Mouse (Mus musculus): Measurements from ENCODE around the gene Pemt. TPM values are rescaled to one million over a fixed set of nuclear protein-coding genes. Genes with fewer than 3 reads are reported as not detected.

Pemt gene
- total RNA-seq, 2 experiments from 2014 or later, result 2.5 to 4.0 TPM

DNA sequence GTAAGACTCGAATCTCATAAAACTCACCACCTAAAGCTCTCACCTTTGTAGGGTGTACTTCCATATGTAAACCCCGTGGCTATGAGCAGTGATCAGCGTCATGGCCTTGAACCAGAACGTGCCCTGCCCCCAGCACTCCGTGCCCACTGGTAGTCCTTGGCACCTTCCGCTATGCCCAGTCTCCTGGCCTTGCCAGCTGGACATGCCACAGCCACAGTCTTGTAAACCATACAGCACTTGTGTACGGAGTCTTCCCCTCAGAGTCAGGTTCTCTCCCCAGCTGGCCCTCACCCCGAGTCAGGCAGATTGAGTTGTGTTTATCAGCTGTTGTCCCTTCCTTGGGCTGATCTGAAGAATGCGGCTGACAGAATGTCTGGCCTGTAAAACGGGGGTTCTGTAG is 12.2 kb upstream of the Pemt start:
- no peak for DNase-seq
- intact Hi-C loops (cut with DNase I), result no loop called here

- no peak for DNase-seq
- intact Hi-C loops (cut with DNase I), result no loop called here
Observed at GRCm38 (mm10) chr11:60057987-60058386, 11.7 kb upstream of the Pemt start.

DNA sequence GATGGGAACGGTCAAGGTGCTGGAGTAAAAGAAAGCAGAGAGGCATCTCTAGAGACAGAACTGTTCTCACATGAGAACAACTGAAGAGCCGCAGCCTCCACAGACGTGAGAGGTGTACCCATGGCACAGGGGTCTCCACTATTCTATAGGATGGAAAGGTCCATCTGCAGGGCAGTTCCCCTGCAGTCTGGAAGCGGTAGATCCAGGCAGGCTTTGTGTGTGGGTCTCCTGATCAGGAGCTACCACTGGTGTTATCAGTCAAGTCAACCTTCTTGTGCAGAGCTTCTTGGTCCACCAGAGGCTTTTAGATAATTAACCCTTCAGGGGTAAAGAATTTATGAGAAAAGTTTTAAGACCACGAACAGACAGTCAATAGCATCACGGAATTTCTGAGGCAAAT is 10.2 kb upstream of the Pemt start:
- intact Hi-C loops (cut with DNase I), result no loop called here

GRCm38 (mm10) chr11:60048841-60049240 is 2.6 kb upstream of the Pemt start:
- DNase-seq, result no peak
- intact Hi-C loops (cut with DNase I), result no loop called here

More for the DNA sequence above, 10.2 kb upstream of the Pemt start:
- DNase-seq, result no peak

- intact Hi-C loops (cut with DNase I), result no loop called here
Observed at GRCm38 (mm10) chr11:60045676-60046057, 622 bp downstream of the Pemt start.

DNA sequence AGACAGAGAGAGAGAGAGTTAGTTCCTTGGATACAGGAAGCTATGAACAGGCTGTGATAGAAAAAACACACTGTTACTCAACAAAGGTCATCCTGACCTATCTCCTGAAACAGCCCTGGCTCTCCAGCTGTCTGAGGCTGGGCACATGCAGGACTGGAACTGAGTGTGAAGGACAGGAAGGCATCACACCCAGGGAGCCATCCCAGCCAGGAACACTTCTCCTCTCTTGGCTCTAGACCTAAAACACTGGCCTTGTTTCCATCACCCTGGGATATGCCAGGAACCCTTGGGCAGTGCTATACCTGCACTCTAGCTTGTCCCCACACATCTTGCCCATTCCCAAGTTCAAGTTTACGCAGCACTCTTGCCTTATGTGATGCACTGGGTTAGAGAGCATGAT is 1.5 kb downstream of the Pemt start:
- DNase-seq, result no peak
- intact Hi-C loops (cut with DNase I), result no loop called here

More at GRCm38 (mm10) chr11:60045676-60046057, 622 bp downstream of the Pemt start:
- DNase-seq, result no peak

- no peak for DNase-seq
- intact Hi-C loops (cut with DNase I), result no loop called here
Observed at GRCm38 (mm10) chr11:60042277-60042676, 4.0 kb downstream of the Pemt start.

DNA sequence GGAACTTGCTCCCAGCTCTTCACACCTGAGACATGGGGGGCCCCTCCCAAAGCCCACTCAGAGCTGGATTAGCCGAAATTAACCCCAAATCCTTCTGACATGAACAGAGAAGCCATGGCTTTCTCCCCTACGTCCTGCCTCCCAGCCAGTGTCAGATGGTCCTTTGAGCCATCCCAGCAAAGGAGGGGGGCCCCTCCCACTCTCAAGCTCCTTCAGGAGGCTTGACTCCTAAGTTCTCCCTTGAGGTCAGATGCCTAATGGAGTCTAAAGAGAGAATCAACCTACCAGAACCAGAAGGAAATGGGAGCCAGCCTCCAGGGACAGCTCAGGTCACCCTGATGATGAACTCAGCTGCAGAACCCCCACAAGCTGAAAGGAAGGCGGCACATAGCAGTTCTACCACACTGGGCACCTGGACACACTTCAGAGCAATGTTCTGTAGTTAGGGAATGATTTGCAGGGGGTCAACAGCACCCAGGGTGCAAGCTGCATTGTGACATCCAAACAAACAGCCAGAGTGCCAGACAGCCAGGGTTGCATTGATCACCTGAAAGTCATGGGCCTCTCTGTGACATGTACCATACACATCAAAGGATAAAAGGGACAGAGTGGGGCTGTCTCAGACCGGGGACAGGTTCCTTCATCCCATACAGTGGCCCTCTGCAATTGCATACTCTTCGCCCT is 9.6 kb downstream of the Pemt start:
- intact Hi-C loops (cut with DNase I), result no loop called here
- no peak for DNase-seq

DNA sequence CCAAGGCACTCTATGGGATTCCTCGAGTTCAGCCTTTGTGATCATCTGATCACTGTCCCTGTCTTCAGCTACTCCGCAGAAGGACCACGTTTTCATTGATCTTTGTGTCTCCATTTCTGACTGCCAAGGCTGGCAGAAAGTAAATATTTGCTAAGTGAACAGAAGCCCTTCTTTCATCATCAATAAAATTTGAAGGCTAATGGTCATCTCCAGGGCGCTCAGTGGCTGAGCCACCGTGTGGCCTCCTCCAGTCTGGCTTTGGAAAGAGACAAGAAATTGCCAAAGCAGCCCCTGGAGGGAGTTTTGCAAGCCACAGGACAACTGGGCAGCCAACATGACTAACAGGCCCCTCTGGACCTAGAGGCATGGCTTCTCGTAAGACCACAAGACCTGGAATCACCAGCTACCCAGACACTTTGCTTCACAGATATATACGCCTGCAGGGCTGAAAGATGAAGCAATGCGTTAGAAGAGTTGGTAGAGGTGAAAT is 11.3 kb downstream of the Pemt start:
- no peak for DNase-seq
- intact Hi-C loops (cut with DNase I), result no loop called here

DNA sequence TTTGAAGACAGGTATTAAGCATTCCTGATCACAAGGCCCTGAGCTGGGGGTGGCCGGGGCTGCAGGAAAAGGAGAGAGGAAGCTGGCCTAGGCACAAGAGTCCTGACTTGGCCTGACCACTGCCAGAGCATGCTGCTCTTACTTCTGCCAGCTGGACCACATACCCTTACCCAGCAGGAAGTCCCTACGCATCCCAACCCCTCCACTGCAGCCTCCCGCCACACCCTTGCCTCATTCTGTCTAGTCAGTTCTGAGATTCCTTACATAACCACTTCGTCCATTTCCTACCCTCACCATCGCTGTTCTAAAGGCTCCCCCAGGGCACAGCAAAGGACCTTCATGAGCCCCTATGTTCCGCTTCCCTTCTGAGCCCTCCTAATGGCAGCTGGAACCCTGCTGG is 12.0 kb downstream of the Pemt start:
- intact Hi-C loops (cut with DNase I), result no loop called here
- DNase-seq, result no peak

DNA sequence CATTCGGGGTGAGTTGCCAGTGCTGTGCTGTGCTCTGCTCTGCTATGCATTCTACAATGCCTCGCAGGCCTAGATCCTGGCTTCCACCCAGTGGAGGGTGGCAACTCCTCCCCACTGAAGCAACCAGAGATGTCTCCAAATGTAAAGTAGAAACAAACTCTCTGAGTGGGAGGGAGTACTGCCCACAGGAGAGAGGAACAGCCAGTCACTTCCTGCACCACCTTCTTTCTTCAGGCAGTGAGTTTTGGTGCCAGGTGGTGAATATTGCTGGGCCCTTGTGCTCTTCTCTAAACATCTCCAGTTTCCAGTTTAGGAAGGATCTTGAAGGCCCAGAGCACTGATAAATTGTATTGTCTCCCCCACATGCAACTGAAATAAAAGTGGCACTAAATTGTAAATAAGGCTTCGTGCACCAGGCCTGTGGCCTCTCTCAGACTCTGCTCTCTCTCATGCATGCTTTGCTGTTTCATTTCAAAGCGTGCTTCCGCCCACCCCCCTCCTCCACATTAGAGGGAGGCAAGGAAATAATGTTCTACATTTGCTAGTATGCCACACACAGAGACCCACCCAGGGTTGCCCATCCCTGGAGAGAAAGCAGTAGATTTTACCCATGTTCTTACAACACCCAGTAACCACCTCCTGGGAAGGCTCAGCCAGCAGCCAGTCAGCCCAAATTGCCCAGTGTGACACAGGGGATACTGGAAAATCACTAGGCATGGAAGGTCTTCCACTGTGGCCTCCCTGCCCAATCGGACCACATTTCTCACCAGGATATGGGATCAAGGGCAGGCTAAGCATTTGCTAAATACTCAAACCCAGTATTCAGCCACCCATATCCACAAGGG is 13.5 kb downstream of the Pemt start:
- intact Hi-C loops (cut with DNase I), result no loop called here
- DNase-seq, result no peak

DNA sequence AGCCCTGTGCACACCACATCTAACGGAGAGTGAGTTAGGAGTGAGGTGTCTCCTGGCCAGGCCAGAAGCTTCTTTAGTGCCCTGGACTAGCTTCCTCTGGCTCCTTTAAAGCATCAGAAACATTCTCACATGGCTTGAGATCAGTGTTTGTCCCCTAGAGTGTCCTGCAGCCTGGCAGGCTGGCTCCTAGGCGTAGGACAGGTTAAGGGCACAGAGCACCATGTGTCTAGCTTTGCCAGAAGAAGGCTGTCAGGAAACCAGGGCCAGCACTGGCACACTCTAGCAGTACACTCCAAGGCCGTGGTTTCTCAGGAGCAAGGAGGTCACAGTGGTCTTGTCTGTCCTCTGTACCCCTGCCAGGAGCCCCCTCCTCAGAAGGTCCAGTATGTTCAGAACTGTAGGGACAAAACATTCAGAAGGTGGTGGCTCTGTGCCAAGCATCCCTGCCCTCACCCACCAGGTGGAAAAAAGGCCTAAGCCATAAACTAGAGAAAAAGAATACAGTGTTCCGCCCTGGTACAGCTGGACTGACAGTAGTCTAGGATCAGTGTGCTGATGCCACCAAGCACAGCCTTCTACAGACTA is 15.4 kb downstream of the Pemt start:
- no peak for DNase-seq
- intact Hi-C loops (cut with DNase I), result no loop called here

GRCm38 (mm10) chr11:60029976-60030375 is 16.3 kb downstream of the Pemt start:
- intact Hi-C loops (cut with DNase I), result no loop called here
- no peak for DNase-seq

- no peak for DNase-seq
- intact Hi-C loops (cut with DNase I), result loop anchor here (1.0 kb wide), 2 partner anchors 63 to 148 kb away; no protein-coding TSS in a partner anchor
Observed at GRCm38 (mm10) chr11:60027913-60028875, 18.1 kb downstream of the Pemt start.

GRCm38 (mm10) chr11:60027272-60027671 is 19.0 kb downstream of the Pemt start:
- peak; percentile 79 to 87 for DNase-seq
- intact Hi-C loops (cut with DNase I), result loop anchor here (1.0 kb wide), 2 partner anchors 62 to 147 kb away; no protein-coding TSS in a partner anchor

- no peak for DNase-seq
- intact Hi-C loops (cut with DNase I), result no loop called here
Observed at GRCm38 (mm10) chr11:60026166-60026565, 20.1 kb downstream of the Pemt start.

- intact Hi-C loops (cut with DNase I), result no loop called here
Observed at GRCm38 (mm10) chr11:60021201-60021600, 25.1 kb downstream of the Pemt start.

DNA sequence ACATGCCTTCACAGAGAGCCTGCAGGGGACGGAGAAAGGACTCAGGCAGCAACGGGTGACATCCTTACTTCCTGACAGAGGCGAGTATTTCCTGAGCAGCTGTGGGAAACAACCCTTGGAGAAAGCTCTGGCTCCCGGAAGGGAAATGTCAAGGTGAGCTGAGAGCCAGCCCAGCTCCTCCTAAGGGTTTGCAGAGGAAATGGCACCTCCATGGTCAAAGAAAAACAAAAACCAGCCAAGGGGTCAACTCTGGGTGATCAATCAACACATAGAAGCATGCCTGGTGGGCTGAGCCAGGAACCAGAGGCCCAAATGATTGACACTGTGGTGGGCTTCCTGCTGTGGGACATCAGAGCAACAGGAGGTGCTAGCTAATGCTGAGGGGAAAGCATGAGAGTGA is 29.6 kb downstream of the Pemt start:
- no peak for DNase-seq
- intact Hi-C loops (cut with DNase I), result no loop called here

More at GRCm38 (mm10) chr11:60021201-60021600, 25.1 kb downstream of the Pemt start:
- no peak for DNase-seq

DNA sequence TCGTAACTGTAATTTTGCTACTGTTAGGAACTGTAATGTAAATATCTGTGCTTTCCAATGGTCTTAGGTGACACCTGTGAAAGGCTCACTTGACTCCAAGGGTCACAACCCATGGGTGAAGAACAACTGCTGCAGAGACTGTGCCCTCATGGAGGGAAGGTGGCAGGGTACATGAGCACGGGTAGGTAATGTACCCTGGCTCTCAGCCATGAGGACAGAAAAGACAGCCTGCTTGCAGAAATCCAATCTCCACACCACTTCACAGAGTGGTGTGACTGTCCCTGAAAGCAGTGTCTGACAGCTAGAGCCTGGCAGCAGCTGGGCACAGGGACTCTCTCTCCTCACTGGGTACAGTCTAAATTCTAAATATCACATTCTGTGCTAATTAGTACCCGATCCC is 34.8 kb downstream of the Pemt start:
- DNase-seq, result no peak
- intact Hi-C loops (cut with DNase I), result no loop called here

GRCm38 (mm10) chr11:60009451-60009850 is 36.8 kb downstream of the Pemt start:
- intact Hi-C loops (cut with DNase I), result no loop called here
- DNase-seq, result no peak

Measured in heart, postnatal 36 days (tissue).